Mouse (Mus musculus): ENCODE results near the gene Tex52. TPM values are rescaled to one million over a fixed set of nuclear protein-coding genes. Genes with fewer than 3 reads are reported as not detected.

The Tex52 gene
- polyA plus RNA-seq, 2 experiments: 0.37 to 1.1 TPM

DNA sequence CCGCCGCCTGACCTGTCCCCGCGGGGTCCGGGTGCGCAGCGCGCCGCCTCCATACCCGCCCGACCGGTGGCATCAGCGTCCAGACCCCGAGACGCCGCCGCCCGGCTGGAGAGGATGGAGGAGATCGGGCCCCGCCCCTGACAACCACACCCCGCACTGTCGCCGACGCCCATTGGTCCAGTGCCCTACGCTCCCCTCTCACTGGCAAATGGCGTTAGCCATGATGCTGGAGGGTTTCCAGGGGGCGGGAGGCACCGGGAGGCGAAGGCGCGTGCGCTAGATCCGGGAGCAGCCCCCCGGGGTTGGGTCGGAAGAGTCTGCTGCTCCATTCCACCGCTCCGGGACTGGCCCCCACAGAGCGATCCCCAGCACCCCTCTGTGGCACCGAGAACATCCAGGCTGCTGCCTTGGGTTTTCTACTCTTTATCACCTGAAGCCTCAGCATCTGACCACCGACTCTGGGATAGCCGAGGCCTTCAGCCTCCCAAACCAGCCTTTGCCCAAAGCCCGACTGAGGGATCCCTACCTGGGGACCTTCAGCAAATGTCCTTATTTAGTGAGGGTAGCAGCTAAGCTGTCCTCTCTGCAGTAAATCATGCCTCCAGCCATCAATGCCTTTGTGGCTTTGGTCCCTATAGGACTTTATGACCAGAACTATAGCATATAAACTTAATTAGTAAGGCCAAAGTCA, 19.4 kb upstream of the Tex52 start, which contains the start of gene Tulp3:
Gene Tulp3, minus strand, starts transcription at position 126 of the 691 bp plus-strand sequence.
- H3K4me3 ChIP-seq (replicated peaks; ENCODE audit: low read length): peak within 1 kb of the TSS; percentile 78
- peak within 1 kb of the TSS; percentile 85 for H3K27ac ChIP-seq (replicated peaks; ENCODE audit: low read depth, low read length)
- H3K9me3 ChIP-seq (ENCODE audit: control insufficient read depth, low read length): no peaks in the 10 kb centered on the region
- H3K4me2 ChIP-seq (replicated peaks; ENCODE audit: low read depth, low read length, severe bottlenecking): peak within 1 kb of the TSS; percentile 71
- DNase-seq (ENCODE audit: low spot score) (peak; percentile 98), ATAC-seq (ENCODE audit: low FRiP score, low read depth) (peak; percentile 98)
- peak within 1 kb of the TSS; percentile 76 for H3K9ac ChIP-seq (ENCODE audit: low read depth, low read length, severe bottlenecking)
- peaks cover 25% of the 10 kb centered on the region for H3K36me3 ChIP-seq (ENCODE audit: control insufficient read depth, insufficient read depth, low read length)
- H3K4me1 ChIP-seq (ENCODE audit: control insufficient read depth, insufficient read depth, low read length): peaks cover 14% of the 10 kb centered on the region
- whole genome bisulfite sequencing: 1% methylated on average over 32 of the region's 42 CpGs
- no peaks in the 10 kb centered on the region for H3K27me3 ChIP-seq (ENCODE audit: control insufficient read depth, insufficient read depth, low read length)
- 0 out of 2 replicates have a peak, but pooled peaks have one; percentile 34 for TF ChIP-seq POLR2A (IDR thresholded peaks at IDR 0.05; ENCODE audit: borderline replicate concordance, extremely low read depth, insufficient read depth, insufficient read length)

DNA sequence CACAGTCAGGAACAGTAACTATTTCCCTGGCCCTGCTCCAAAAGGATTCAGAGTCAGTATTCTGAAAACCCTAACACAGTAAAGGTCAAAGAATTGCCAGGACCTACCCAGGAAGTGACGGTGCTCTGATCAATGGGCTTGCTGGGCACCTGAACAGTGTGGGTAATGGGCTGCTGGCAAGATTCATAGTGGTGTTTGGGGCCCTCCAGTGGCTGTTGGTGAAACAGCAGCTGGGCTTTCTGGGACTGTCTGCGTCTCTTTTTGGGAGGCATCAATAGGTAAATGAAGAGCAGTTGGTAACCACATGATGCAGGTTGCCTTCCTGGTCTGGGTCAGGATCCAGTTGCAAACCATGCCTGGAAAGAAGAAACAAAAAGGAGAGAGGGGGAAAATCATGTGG, 16.3 kb upstream of the Tex52 start:
- 31% methylated on average over 2 of the region's 2 CpGs for WGBS
- Histone ChIP-seq H3K27me3 (ENCODE audit: control insufficient read depth, insufficient read depth, low read length) (no peaks in the 10 kb centered on the region), H3K4me1 (ENCODE audit: control insufficient read depth, insufficient read depth, low read length) (peaks cover 24% of the 10 kb centered on the region), H3K9ac (ENCODE audit: low read depth, low read length, severe bottlenecking) (no peak overlapping the region), H3K4me2 (replicated peaks; ENCODE audit: low read depth, low read length, severe bottlenecking) (no peak overlapping the region), H3K36me3 (ENCODE audit: control insufficient read depth, insufficient read depth, low read length) (peaks cover 22% of the 10 kb centered on the region), H3K9me3 (ENCODE audit: control insufficient read depth, low read length) (no peaks in the 10 kb centered on the region), H3K4me3 (replicated peaks; ENCODE audit: low read length) (no peak overlapping the region), H3K27ac (replicated peaks; ENCODE audit: low read depth, low read length) (no peak overlapping the region)
- DNase-seq (ENCODE audit: low spot score) (peak; percentile 60), ATAC-seq (ENCODE audit: low FRiP score, low read depth) (no peak)
- no peak for TF ChIP-seq POLR2A (IDR thresholded peaks at IDR 0.05; ENCODE audit: borderline replicate concordance, extremely low read depth, insufficient read depth, insufficient read length)

DNA sequence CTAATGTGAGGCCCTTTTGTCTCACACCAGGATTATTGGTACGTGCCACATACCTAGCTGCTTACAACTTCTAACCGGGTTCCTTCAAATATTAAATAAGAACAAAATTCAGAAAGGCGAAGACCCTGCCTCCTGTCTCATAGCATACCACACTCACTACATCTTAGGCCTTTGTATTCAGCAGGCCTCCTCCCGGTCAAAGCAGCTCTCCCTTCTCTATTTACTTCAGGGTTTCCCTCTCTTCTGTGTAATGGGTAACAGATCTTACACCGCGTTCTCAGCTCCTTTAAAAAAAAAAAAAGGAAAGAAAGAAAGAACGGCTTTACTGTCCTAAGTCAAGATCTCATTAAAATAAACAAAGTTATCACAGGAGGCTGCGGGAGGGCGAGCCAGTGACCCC, 13.4 kb upstream of the Tex52 start:
- ATAC-seq (ENCODE audit: low FRiP score, low read depth) (no peak), DNase-seq (ENCODE audit: low spot score) (no peak)
- no peaks in the 10 kb centered on the region for H3K27me3 ChIP-seq (ENCODE audit: control insufficient read depth, insufficient read depth, low read length)
- H3K9ac ChIP-seq (ENCODE audit: low read depth, low read length, severe bottlenecking): peak overlapping the region; percentile 90
- no peaks in the 10 kb centered on the region for H3K9me3 ChIP-seq (ENCODE audit: control insufficient read depth, low read length)
- H3K27ac ChIP-seq (replicated peaks; ENCODE audit: low read depth, low read length): peak overlapping the region; percentile 93
- H3K4me2 ChIP-seq (replicated peaks; ENCODE audit: low read depth, low read length, severe bottlenecking): peak overlapping the region; percentile 93
- peaks cover 30% of the 10 kb centered on the region for H3K36me3 ChIP-seq (ENCODE audit: control insufficient read depth, insufficient read depth, low read length)
- peak overlapping the region; percentile 87 for H3K4me3 ChIP-seq (replicated peaks; ENCODE audit: low read length)
- peaks cover 12% of the 10 kb centered on the region for H3K4me1 ChIP-seq (ENCODE audit: control insufficient read depth, insufficient read depth, low read length)
- TF ChIP-seq POLR2A (IDR thresholded peaks at IDR 0.05; ENCODE audit: borderline replicate concordance, extremely low read depth, insufficient read depth, insufficient read length): no peak
- 16% methylated on average over 8 of the region's 9 CpGs for WGBS

DNA sequence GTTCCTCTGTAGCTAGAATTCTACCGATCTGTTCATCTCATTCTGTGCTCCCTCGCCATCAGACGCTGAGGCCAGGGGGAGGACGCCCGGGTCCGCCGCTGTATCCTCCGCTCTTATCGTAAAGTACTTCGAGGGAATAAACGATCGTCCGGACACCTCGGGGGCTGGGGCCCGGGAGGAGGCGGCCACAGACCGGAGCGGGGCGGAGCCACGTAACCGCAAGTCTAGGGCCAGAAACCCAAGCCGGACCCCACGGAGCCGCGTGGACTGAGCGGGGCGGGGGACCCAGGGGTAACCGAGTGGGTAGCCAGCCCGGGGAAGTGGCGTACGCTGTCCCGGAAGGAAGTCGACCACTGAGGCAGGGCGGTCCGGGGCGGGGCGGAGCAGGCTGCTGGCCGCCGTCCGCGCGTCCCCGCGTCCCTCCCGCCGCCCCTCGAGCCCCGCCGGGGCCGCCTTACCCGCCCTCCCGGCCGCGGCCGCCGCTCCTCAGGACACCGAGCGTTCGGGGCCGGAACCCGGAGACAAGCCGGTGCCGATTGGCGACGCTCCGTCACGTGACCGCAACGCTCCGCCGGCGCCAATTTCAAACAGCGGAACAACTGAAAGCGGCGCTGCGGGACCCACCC, 12.8 kb upstream of the Tex52 start, which contains the start of the genes Rhno1 and Foxm1:
Gene Rhno1, minus strand, starts transcription at position 531 of the 626 bp plus-strand sequence.
Gene Foxm1, plus strand, starts transcription at position 587 of the 626 bp plus-strand sequence.
- 0 out of 2 replicates have a peak, but pooled peaks have one; percentile 50 for TF ChIP-seq POLR2A (IDR thresholded peaks at IDR 0.05; ENCODE audit: borderline replicate concordance, extremely low read depth, insufficient read depth, insufficient read length)
- WGBS: 1% methylated on average over 37 of the region's 76 CpGs
- Histone ChIP-seq H3K4me1 (ENCODE audit: control insufficient read depth, insufficient read depth, low read length) (peaks cover 12% of the 10 kb centered on the region), H3K36me3 (ENCODE audit: control insufficient read depth, insufficient read depth, low read length) (peaks cover 32% of the 10 kb centered on the region), H3K27ac (replicated peaks; ENCODE audit: low read depth, low read length) (peak within 1 kb of the TSS; percentile 93), H3K4me3 (replicated peaks; ENCODE audit: low read length) (peak within 1 kb of the TSS; percentile 87), H3K4me2 (replicated peaks; ENCODE audit: low read depth, low read length, severe bottlenecking) (peak within 1 kb of the TSS; percentile 93), H3K9me3 (ENCODE audit: control insufficient read depth, low read length) (no peaks in the 10 kb centered on the region), H3K27me3 (ENCODE audit: control insufficient read depth, insufficient read depth, low read length) (no peaks in the 10 kb centered on the region), H3K9ac (ENCODE audit: low read depth, low read length, severe bottlenecking) (peak within 1 kb of the TSS; percentile 90)
- DNase-seq (ENCODE audit: low spot score) (peak; percentile 84), ATAC-seq (ENCODE audit: low FRiP score, low read depth) (peak; percentile 88)

DNA sequence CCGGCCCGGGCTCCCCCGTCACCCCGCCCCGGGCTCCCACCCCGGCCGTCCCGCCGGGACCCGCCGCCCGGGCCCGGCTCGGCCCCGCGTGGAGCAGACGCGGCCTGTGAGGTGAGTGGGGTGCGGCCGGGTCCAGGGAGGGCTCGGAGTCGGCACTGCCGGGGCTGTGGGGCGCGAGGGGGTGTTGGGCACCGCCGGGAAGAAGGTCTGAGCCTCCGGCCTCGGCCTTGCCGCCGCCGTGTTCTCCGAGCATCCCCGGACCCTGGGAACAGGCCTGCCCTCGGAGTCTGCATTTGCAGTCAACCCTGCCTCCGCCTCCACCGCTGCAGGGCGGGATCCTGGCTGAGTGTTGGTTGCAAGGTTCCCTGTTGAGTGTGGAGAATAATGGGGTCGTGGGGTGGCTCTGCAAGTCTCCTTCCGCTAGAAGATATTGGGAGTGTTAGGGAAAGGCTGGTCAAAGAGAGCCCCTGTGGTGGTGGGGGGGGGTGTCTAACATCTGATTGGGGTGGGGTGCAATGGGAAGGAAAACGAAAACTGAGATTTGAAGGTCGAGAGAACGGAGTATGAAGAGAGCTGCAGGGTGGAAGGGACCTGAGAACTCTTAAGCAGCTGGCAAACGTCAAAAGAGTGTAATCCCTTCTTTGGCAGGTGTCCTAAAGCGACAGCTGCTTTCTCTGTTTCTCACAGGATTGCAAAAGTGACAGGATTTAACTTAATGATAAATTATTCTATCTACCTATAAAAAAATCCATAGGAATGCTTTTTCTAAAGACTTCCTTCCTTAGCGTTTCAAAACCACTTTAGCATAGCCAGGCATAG, 12.0 kb upstream of the Tex52 start:
- Histone ChIP-seq H3K27ac (replicated peaks; ENCODE audit: low read depth, low read length) (peak overlapping the region; percentile 93), H3K4me1 (ENCODE audit: control insufficient read depth, insufficient read depth, low read length) (peaks cover 12% of the 10 kb centered on the region), H3K4me3 (replicated peaks; ENCODE audit: low read length) (peak overlapping the region; percentile 87), H3K4me2 (replicated peaks; ENCODE audit: low read depth, low read length, severe bottlenecking) (peak overlapping the region; percentile 93), H3K9me3 (ENCODE audit: control insufficient read depth, low read length) (no peaks in the 10 kb centered on the region), H3K36me3 (ENCODE audit: control insufficient read depth, insufficient read depth, low read length) (peaks cover 31% of the 10 kb centered on the region), H3K27me3 (ENCODE audit: control insufficient read depth, insufficient read depth, low read length) (no peaks in the 10 kb centered on the region), H3K9ac (ENCODE audit: low read depth, low read length, severe bottlenecking) (peak overlapping the region; percentile 90)
- TF ChIP-seq POLR2A (IDR thresholded peaks at IDR 0.05; ENCODE audit: borderline replicate concordance, extremely low read depth, insufficient read depth, insufficient read length): no peak
- WGBS: 3% methylated on average over 42 of the region's 46 CpGs
- DNase-seq (ENCODE audit: low spot score) (peak; percentile 58), ATAC-seq (ENCODE audit: low FRiP score, low read depth) (peak; percentile 34)
